Mouse (Mus musculus) adrenal gland, postnatal 10 days (tissue): ENCODE measurements around the gene Gm21541. TPM values are rescaled to one million over a fixed set of nuclear protein-coding genes. Genes with fewer than 3 reads are reported as not detected.
"Not testable (repeated sequence)": the region's sequence is repeated elsewhere in the genome, so short reads cannot be mapped to it uniquely, and the experiment has no call there.

ENCODE experiments used
- DNase-seq: peaks from one replicate; pipeline ENCODE4 v3.0.0; 2021; ENCODE audit warnings: mixed read lengths
- long read RNA-seq, 2 experiments: library from polyadenylated mRNA; stranded (forward); transcript quantifications; one replicate each; pipeline ENCODE4 v2.0.0; 2021
- total RNA-seq, 2 experiments: library from RNA; stranded (reverse); gene quantifications; 2 replicates each; pipeline ENCODE4 v1.2.3; 2021

The Gm21541 gene
- total RNA-seq = not detected
- long read RNA-seq, experiment 1, partial matches to known transcripts = 0 of 1 reads
- long read RNA-seq, experiment 1, other reads (novel, unspliced or antisense) = 0 of 1 reads
- long read RNA-seq, experiment 2 = 0 reads

DNA sequence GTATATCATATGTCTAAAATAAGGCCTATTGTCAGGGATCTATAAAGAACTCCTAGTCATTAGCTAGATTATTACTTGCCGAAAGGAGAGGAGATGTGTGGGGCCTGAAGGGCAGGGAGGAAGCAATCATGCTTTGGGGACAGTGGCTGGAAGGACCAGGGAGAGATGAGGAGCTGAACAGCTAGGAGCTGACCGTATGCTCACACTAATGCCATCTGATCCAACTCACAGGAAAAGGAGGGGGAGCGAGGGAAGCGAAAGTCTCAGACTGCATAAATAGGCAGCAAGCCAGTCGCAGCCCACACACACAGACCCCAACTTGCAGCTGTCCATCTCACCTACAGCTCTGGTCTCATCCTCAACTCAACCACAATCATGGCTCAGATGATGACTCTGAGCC is at the start of gene Gm21541:
TSS of gene Gm21541 (plus strand) at position 301 of the 400 bp plus-strand sequence.
- DNase-seq = not testable (repeated sequence)

DNA sequence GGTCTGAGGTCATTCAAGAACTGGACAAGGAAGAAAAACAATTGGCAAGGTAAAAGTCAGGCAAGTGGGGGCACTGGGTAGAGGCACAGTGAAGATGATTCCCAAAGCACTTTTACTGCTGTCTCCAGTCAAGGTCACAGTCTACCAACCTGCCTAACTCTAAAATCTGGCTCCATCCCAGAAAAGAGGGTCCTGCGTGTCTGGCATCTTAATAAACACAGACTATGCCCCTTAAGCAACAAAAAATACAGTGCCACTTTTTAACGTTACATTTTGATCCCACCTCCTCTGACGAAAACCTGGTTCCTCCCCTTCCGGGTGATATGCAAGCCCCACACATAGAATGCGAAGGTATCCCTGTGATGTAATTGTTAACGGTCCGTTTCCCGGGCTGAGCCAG is 37.9 kb downstream of the Gm21541 start, which contains the start of gene Gm20878:
TSS of gene Gm20878 (plus strand) at position 301 of the 400 bp plus-strand sequence.
- not testable (repeated sequence) for DNase-seq

Other genes starting within 250 kb of the Gm21541 start
- 10 to 100 TPM; 53.0 to 67.0 TPM for gene Cntfr, start 206.5 kb upstream of the Gm21541 start, total RNA-seq
- 10 to 100 TPM; 61.0 to 68.2 TPM for gene Il11ra1, start 203.6 kb upstream of the Gm21541 start, total RNA-seq
- gene Rpp25l, start 190.1 kb upstream of the Gm21541 start, total RNA-seq = 10 to 100 TPM; 36.2 to 39.0 TPM
- gene Dctn3, start 180.4 kb upstream of the Gm21541 start, total RNA-seq = 100 to 1,000 TPM; 100 to 104 TPM
- not detected for gene Arid3c, start 172.5 kb upstream of the Gm21541 start, total RNA-seq
- 10 to 100 TPM; 42.3 to 49.2 TPM for gene Galt, start 148.4 kb upstream of the Gm21541 start, total RNA-seq
- gene Sigmar1, start 147.5 kb upstream of the Gm21541 start, total RNA-seq = 10 to 100 TPM; 65.8 to 68.8 TPM
- gene Ccl27a, start 129.4 kb upstream of the Gm21541 start, total RNA-seq = 10 to 100 TPM; 31.0 to 44.5 TPM
- gene Gm20878, start 38.0 kb downstream of the Gm21541 start, total RNA-seq = 1 to 10 TPM; 2.8 to 4.5 TPM
- under 1 TPM; 0.33 to 0.58 TPM for gene Fam205a4, start 62.4 kb downstream of the Gm21541 start, total RNA-seq
- gene Gm21093, start 131.1 kb downstream of the Gm21541 start, total RNA-seq = not detected
- gene Gm3893, start 187.6 kb downstream of the Gm21541 start, total RNA-seq = not detected
- 10 to 100 TPM in 1 of 2 experiments, 1 to 10 TPM in 1; 9.2 to 14.2 TPM for gene Gm13304, start 211.2 kb downstream of the Gm21541 start, total RNA-seq
- 1 to 10 TPM in 1 of 2 experiments, not detected in 1; 5.8 TPM for gene Gm13306, start 249.8 kb downstream of the Gm21541 start, total RNA-seq